Mouse (Mus musculus) liver, embryonic 13.5 days (tissue): ENCODE results near the gene Comtd1. TPM values are rescaled to one million over a fixed set of nuclear protein-coding genes. Genes with fewer than 3 reads are reported as not detected.

ENCODE experiments used
- polyA plus RNA-seq: library from polyadenylated mRNA; unstranded; fragments of >200 nt; fragmentation: Nextera tagmentation; extraction: Ambion mirVana; gene quantifications from 2 replicates; pipeline ENCODE4 v1.2.1, GENCODE M21; 2015

Comtd1 gene
- polyA plus RNA-seq, 1 experiment from 2014 or later = 34.1 TPM

Other genes starting within 250 kb of the Comtd1 start
- gene Dupd1, start 134.4 kb downstream of the Comtd1 start, polyA plus RNA-seq = not detected in 2 replicates
- gene Samd8, start 98.4 kb downstream of the Comtd1 start, polyA plus RNA-seq = 3.7 and 4.9 TPM in 2 replicates
- not detected in 2 replicates for gene Dusp13, start 97.8 kb downstream of the Comtd1 start, polyA plus RNA-seq
- gene Vdac2, start 23.7 kb downstream of the Comtd1 start, polyA plus RNA-seq = 173 and 189 TPM in 2 replicates
- gene Zfp503, start 140.6 kb upstream of the Comtd1 start, polyA plus RNA-seq = 0.82 and 1.4 TPM in 2 replicates
- gene Lrmda, start 170.7 kb upstream of the Comtd1 start, polyA plus RNA-seq = 0.25 and 0.27 TPM in 2 replicates